8 mouse cellular contexts compared by ENCODE assay signal in the genomic region with DNA sequence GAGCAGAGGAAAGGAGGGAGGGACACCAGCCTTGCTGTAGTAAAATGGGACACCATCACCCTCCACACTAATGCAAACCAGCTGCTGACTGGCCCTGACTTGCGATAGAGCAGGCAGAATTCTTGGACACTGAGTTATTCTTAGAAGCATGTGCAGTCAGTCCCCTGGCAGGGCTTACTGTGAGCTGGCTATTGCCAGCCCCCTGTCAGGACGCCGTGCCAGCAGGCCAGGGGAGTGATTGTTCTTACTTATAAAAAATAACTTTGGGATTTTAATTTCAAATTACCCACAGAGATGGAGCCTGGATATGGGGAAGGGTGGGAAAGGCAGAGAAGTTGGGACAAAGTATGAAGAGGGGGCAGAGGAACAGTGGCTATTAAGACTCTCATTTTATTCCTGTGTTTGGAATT.
A peak's percentile ranks its signal among the peaks of the same experiment; 100 is the strongest.
DNase-seq lines count a peak whose midpoint lies in the region; ATAC-seq and TF ChIP-seq lines count a peak whose summit lies in the region.

No protein-coding gene starts in this region.

- WGBS in midbrain, embryonic 10.5 days: 75% methylated on average over 3 of the region's 3 CpGs
- whole genome bisulfite sequencing in midbrain, embryonic 13.5 days: 76% methylated on average over 3 of the region's 3 CpGs
- 15% methylated on average over 3 of the region's 3 CpGs for WGBS in heart, postnatal 0 days

- TF ChIP-seq CTCF in heart, postnatal 0 days (IDR thresholded peaks at IDR 0.05; ENCODE audit: low read depth): no peak; the same call in 1 of the 2 replicates
- no peak for TF ChIP-seq CTCF in layer of hippocampus, adult 2 months (conservative IDR thresholded peaks at IDR 0.05)

- H3K9me3 ChIP-seq in midbrain, embryonic 10.5 days (replicated peaks): no peaks in the 10 kb centered on the region
- no peaks in the 10 kb centered on the region for H3K9me3 ChIP-seq in midbrain, embryonic 13.5 days
- H3K9me3 ChIP-seq in heart, postnatal 0 days (replicated peaks; ENCODE audit: control insufficient read depth, low read length): no peaks in the 10 kb centered on the region

- H3K4me1 ChIP-seq in midbrain, embryonic 10.5 days: peaks cover 2% of the 10 kb centered on the region; the same call in 1 of the 2 replicates
- no peaks in the 10 kb centered on the region for H3K4me1 ChIP-seq in midbrain, embryonic 13.5 days (replicated peaks)
- H3K4me1 ChIP-seq in heart, postnatal 0 days (ENCODE audit: control insufficient read depth, insufficient read depth): peaks cover 24% of the 10 kb centered on the region

- H3K36me3 ChIP-seq in midbrain, embryonic 10.5 days: no peaks in the 10 kb centered on the region
- H3K36me3 ChIP-seq in midbrain, embryonic 13.5 days: no peaks in the 10 kb centered on the region
- no peaks in the 10 kb centered on the region for H3K36me3 ChIP-seq in heart, postnatal 0 days (replicated peaks; ENCODE audit: control insufficient read depth, insufficient read depth, low read length)

- no peaks in the 10 kb centered on the region for H3K27me3 ChIP-seq in midbrain, embryonic 10.5 days (ENCODE audit: low read depth, poor library complexity, severe bottlenecking)
- no peaks in the 10 kb centered on the region for H3K27me3 ChIP-seq in midbrain, embryonic 13.5 days
- H3K27me3 ChIP-seq in heart, postnatal 0 days (ENCODE audit: control insufficient read depth, insufficient read depth, low read length): no peaks in the 10 kb centered on the region

- TF ChIP-seq EP300 in heart, postnatal 0 days (IDR thresholded peaks at IDR 0.05; ENCODE audit: low read depth): peak; percentile 81

- H3K9ac ChIP-seq in midbrain, embryonic 13.5 days (replicated peaks): no peak overlapping the region
- no peak overlapping the region for H3K9ac ChIP-seq in heart, postnatal 0 days (replicated peaks; ENCODE audit: low read depth, low read length)

- peak; percentile 33 for DNase-seq in midbrain, embryonic 10.5 days (ENCODE audit: low spot score)
- DNase-seq in fibroblast of lung, adult 2 months (ENCODE audit: low read depth): peak; percentile 98
- DNase-seq in heart, postnatal 0 days (ENCODE audit: low spot score): peak; percentile 92
- DNase-seq in mesoderm, embryonic 11.5 days (ENCODE audit: low read depth, low spot score): peak; percentile 63
- DNase-seq in cerebellum, adult 9-10 months: no peak
- DNase-seq in layer of hippocampus, adult 2 months (ENCODE audit: low spot score in 2 of 2): no peak
- no peak for DNase-seq in retina, postnatal 1 day

- H3K27ac ChIP-seq in midbrain, embryonic 10.5 days (replicated peaks): 0 out of 2 replicates have a peak overlapping the region, but pooled peaks have one; percentile 9
- no peak overlapping the region for H3K27ac ChIP-seq in midbrain, embryonic 13.5 days
- peak overlapping the region; percentile 97 for H3K27ac ChIP-seq in heart, postnatal 0 days (ENCODE audit: low read depth)
- H3K27ac ChIP-seq in layer of hippocampus, adult 2 months: no peak overlapping the region

- no peak overlapping the region for H3K4me3 ChIP-seq in midbrain, embryonic 10.5 days
- H3K4me3 ChIP-seq in midbrain, embryonic 13.5 days (replicated peaks): no peak overlapping the region
- no peak overlapping the region for H3K4me3 ChIP-seq in heart, postnatal 0 days (ENCODE audit: low read depth, low read length)
- no peak overlapping the region for H3K4me3 ChIP-seq in layer of hippocampus, adult 2 months

- ATAC-seq in midbrain, embryonic 13.5 days: no peak
- ATAC-seq in heart, postnatal 0 days (ENCODE audit: insufficient read depth, low read depth): peak; percentile 95

- no peak overlapping the region for H3K4me2 ChIP-seq in midbrain, embryonic 13.5 days (replicated peaks)
- H3K4me2 ChIP-seq in heart, postnatal 0 days (ENCODE audit: low read depth, low read length): no peak overlapping the region

Comparison
In these comparisons a context has a peak if more than half of its experiments do, and no peak if none do; other contexts are left out.
1. H3K27ac ChIP-seq: peak in midbrain, embryonic 10.5 days (single experiment) and heart, postnatal 0 days (single experiment); none in midbrain, embryonic 13.5 days (single experiment) and layer of hippocampus, adult 2 months (single experiment).
2. DNase-seq: peak in midbrain, embryonic 10.5 days (single experiment), fibroblast of lung, adult 2 months (single experiment), heart, postnatal 0 days (single experiment) and mesoderm, embryonic 11.5 days (single experiment); none in cerebellum, adult 9-10 months (single experiment), layer of hippocampus, adult 2 months (0 of 2) and retina, postnatal 1 day (single experiment).